Mouse (Mus musculus): ENCODE data around the gene Six5. TPM values are rescaled to one million over a fixed set of nuclear protein-coding genes. Genes with fewer than 3 reads are reported as not detected.

Gene Six5
- polyA plus RNA-seq, 1 experiment = 20.0 TPM

- Histone ChIP-seq H3K27me3 (ENCODE audit: control insufficient read depth, insufficient read depth, low read length) (no peaks in the 10 kb centered on the region; the same call in 1 of the 2 replicates), H3K27ac (ENCODE audit: control insufficient read depth, insufficient read depth, low read length) (no peak overlapping the region), H3K4me1 (replicated peaks; ENCODE audit: control insufficient read depth, insufficient read depth, low read length) (no peaks in the 10 kb centered on the region), H3K4me3 (ENCODE audit: control insufficient read depth, insufficient read depth, low read length) (no peak overlapping the region), H3K36me3 (ENCODE audit: control insufficient read depth, insufficient read depth, low read length) (no peaks in the 10 kb centered on the region)
- no peak for DNase-seq
- TF ChIP-seq CTCF (IDR thresholded peaks at IDR 0.05; ENCODE audit: borderline replicate concordance, control insufficient read depth, extremely low read depth, insufficient read depth, low read length, poor library complexity) (no peak), POLR2A (IDR thresholded peaks at IDR 0.05; ENCODE audit: control insufficient read depth, extremely low read depth, insufficient read depth, low read length, poor library complexity) (no peak)
- 24% methylated on average over 9 of the region's 9 CpGs for WGBS
Measured at GRCm38 (mm10) chr7:19084921-19085473, 9.4 kb upstream of the Six5 start.

- TF ChIP-seq CTCF (IDR thresholded peaks at IDR 0.05; ENCODE audit: borderline replicate concordance, control insufficient read depth, extremely low read depth, insufficient read depth, low read length, poor library complexity) (no peak), POLR2A (IDR thresholded peaks at IDR 0.05; ENCODE audit: control insufficient read depth, extremely low read depth, insufficient read depth, low read length, poor library complexity) (no peak)
- Histone ChIP-seq H3K4me3 (ENCODE audit: control insufficient read depth, insufficient read depth, low read length) (no peak overlapping the region), H3K36me3 (ENCODE audit: control insufficient read depth, insufficient read depth, low read length) (no peaks in the 10 kb centered on the region), H3K27me3 (ENCODE audit: control insufficient read depth, insufficient read depth, low read length) (no peaks in the 10 kb centered on the region; the same call in 1 of the 2 replicates), H3K4me1 (replicated peaks; ENCODE audit: control insufficient read depth, insufficient read depth, low read length) (no peaks in the 10 kb centered on the region), H3K27ac (ENCODE audit: control insufficient read depth, insufficient read depth, low read length) (no peak overlapping the region)
- WGBS = 8% methylated on average over 6 of the region's 6 CpGs
- DNase-seq = no peak
Measured at GRCm38 (mm10) chr7:19085495-19085894, 8.9 kb upstream of the Six5 start.

- TF ChIP-seq CTCF (IDR thresholded peaks at IDR 0.05; ENCODE audit: borderline replicate concordance, control insufficient read depth, extremely low read depth, insufficient read depth, low read length, poor library complexity) (no peak), POLR2A (IDR thresholded peaks at IDR 0.05; ENCODE audit: control insufficient read depth, extremely low read depth, insufficient read depth, low read length, poor library complexity) (no peak)
- Histone ChIP-seq H3K4me1 (replicated peaks; ENCODE audit: control insufficient read depth, insufficient read depth, low read length) (no peaks in the 10 kb centered on the region), H3K27me3 (ENCODE audit: control insufficient read depth, insufficient read depth, low read length) (no peaks in the 10 kb centered on the region; the same call in 1 of the 2 replicates), H3K4me3 (ENCODE audit: control insufficient read depth, insufficient read depth, low read length) (no peak overlapping the region), H3K36me3 (ENCODE audit: control insufficient read depth, insufficient read depth, low read length) (no peaks in the 10 kb centered on the region), H3K27ac (ENCODE audit: control insufficient read depth, insufficient read depth, low read length) (no peak overlapping the region; the same call in 1 of the 2 replicates)
- no peak for DNase-seq
- 6% methylated on average over 14 of the region's 14 CpGs for WGBS
Measured at GRCm38 (mm10) chr7:19086042-19086441, 8.4 kb upstream of the Six5 start.

GRCm38 (mm10) chr7:19086760-19087159, 7.6 kb upstream of the Six5 start:
- H3K4me3 ChIP-seq (ENCODE audit: control insufficient read depth, insufficient read depth, low read length) = no peak overlapping the region
- no peak for TF ChIP-seq POLR2A (IDR thresholded peaks at IDR 0.05; ENCODE audit: control insufficient read depth, extremely low read depth, insufficient read depth, low read length, poor library complexity)
- no peak for TF ChIP-seq CTCF (IDR thresholded peaks at IDR 0.05; ENCODE audit: borderline replicate concordance, control insufficient read depth, extremely low read depth, insufficient read depth, low read length, poor library complexity)
- DNase-seq = no peak
- 81% methylated on average over 18 of the region's 18 CpGs for WGBS
- no peaks in the 10 kb centered on the region; the same call in 1 of the 2 replicates for H3K27me3 ChIP-seq (ENCODE audit: control insufficient read depth, insufficient read depth, low read length)
- no peaks in the 10 kb centered on the region for H3K4me1 ChIP-seq (replicated peaks; ENCODE audit: control insufficient read depth, insufficient read depth, low read length)
- no peak overlapping the region for H3K27ac ChIP-seq (ENCODE audit: control insufficient read depth, insufficient read depth, low read length)
- no peaks in the 10 kb centered on the region for H3K36me3 ChIP-seq (ENCODE audit: control insufficient read depth, insufficient read depth, low read length)

- DNase-seq = peak; percentile 75
- TF ChIP-seq POLR2A (IDR thresholded peaks at IDR 0.05; ENCODE audit: control insufficient read depth, extremely low read depth, insufficient read depth, low read length, poor library complexity) (no peak), CTCF (IDR thresholded peaks at IDR 0.05; ENCODE audit: borderline replicate concordance, control insufficient read depth, extremely low read depth, insufficient read depth, low read length, poor library complexity) (peak; percentile 93)
- H3K4me3 ChIP-seq (ENCODE audit: control insufficient read depth, insufficient read depth, low read length) = no peak overlapping the region
- 22% methylated on average over 10 of the region's 10 CpGs for WGBS
- H3K27me3 ChIP-seq (ENCODE audit: control insufficient read depth, insufficient read depth, low read length) = peaks cover 7% of the 10 kb centered on the region; the same call in 1 of the 2 replicates
- H3K36me3 ChIP-seq (ENCODE audit: control insufficient read depth, insufficient read depth, low read length) = no peaks in the 10 kb centered on the region
- H3K4me1 ChIP-seq (replicated peaks; ENCODE audit: control insufficient read depth, insufficient read depth, low read length) = peaks cover 12% of the 10 kb centered on the region
- H3K27ac ChIP-seq (ENCODE audit: control insufficient read depth, insufficient read depth, low read length) = no peak overlapping the region
Measured at GRCm38 (mm10) chr7:19088813-19089212, 5.6 kb upstream of the Six5 start.

- Histone ChIP-seq H3K36me3 (ENCODE audit: control insufficient read depth, insufficient read depth, low read length) (no peaks in the 10 kb centered on the region), H3K27me3 (ENCODE audit: control insufficient read depth, insufficient read depth, low read length) (peaks cover 18% of the 10 kb centered on the region), H3K4me3 (ENCODE audit: control insufficient read depth, insufficient read depth, low read length) (no peak overlapping the region), H3K4me1 (replicated peaks; ENCODE audit: control insufficient read depth, insufficient read depth, low read length) (peaks cover 26% of the 10 kb centered on the region), H3K27ac (ENCODE audit: control insufficient read depth, insufficient read depth, low read length) (no peak overlapping the region)
- DNase-seq = no peak
- TF ChIP-seq POLR2A (IDR thresholded peaks at IDR 0.05; ENCODE audit: control insufficient read depth, extremely low read depth, insufficient read depth, low read length, poor library complexity) (no peak), CTCF (IDR thresholded peaks at IDR 0.05; ENCODE audit: borderline replicate concordance, control insufficient read depth, extremely low read depth, insufficient read depth, low read length, poor library complexity) (no peak)
- 78% methylated on average over 17 of the region's 17 CpGs for WGBS
Measured at GRCm38 (mm10) chr7:19091913-19092312, 2.5 kb upstream of the Six5 start.

All from thymus, adult 2 months (tissue).